In the genomic region with DNA sequence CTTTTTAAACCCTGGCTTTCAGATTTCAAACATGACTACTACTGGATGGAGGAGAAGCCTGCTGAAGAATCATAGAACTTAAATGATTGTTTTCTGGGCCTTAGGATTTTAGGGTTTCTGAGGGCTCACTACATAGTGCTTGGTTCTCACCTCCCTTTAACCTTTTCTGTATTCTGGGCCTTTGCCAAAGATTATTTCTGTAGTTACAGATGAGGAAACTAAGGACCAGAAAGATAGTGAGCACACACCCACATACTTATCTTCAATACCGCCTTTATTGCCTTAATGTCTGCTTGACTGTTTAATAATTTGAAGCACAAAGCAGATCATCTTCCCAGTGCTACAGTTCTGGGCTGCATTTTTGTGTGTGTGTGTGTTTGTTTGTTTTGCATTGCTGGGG, we compare ENCODE assay signal across 8 mouse cellular contexts. TPM values are rescaled to one million over a fixed set of nuclear protein-coding genes. Genes with fewer than 3 reads are reported as not detected.
A peak's percentile ranks its signal among the peaks of the same experiment; 100 is the strongest.
DNase-seq lines count a peak whose midpoint lies in the region; ATAC-seq and TF ChIP-seq lines count a peak whose summit lies in the region.
"Had no signal": no experiment of that assay in that cellular context is flagged by ENCODE, and none has a peak within 500 bp of the region (broad histone marks: within the 10 kb centered on the region; RNA-seq: fewer than 3 reads in every experiment).

No protein-coding gene starts in this region.

- H3K4me3 ChIP-seq in testis, adult 2 months (ENCODE audit: control insufficient read depth, low read depth, low read length) = peak overlapping the region; percentile 57; the same call in 1 of the 2 replicates
- H3K4me3 ChIP-seq in forebrain, embryonic 11.5 days (ENCODE audit: low read depth, low read length) = peak overlapping the region; percentile 93
- H3K4me3 ChIP-seq in liver, embryonic 12.5 days = peak overlapping the region; percentile 85

- H3K27ac ChIP-seq in testis, adult 2 months (ENCODE audit: control insufficient read depth, insufficient read depth, low read depth, low read length) = no peak overlapping the region
- no peak overlapping the region for H3K27ac ChIP-seq in forebrain, embryonic 11.5 days (ENCODE audit: low read depth, low read length)
- H3K27ac ChIP-seq in liver, embryonic 12.5 days = peak overlapping the region; percentile 98

- H3K4me2 ChIP-seq in forebrain, embryonic 11.5 days (ENCODE audit: low read depth, low read length, severe bottlenecking) = peak overlapping the region; percentile 67
- peak overlapping the region; percentile 86 for H3K4me2 ChIP-seq in liver, embryonic 12.5 days

- no peak for ATAC-seq in forebrain, embryonic 11.5 days (replicated peaks; ENCODE audit: low FRiP score)
- no peak for ATAC-seq in liver, embryonic 12.5 days

- no peak for TF ChIP-seq CTCF in testis, adult 2 months (IDR thresholded peaks at IDR 0.05; ENCODE audit: control insufficient read depth, insufficient read depth, insufficient replicate concordance, low read depth, low read length)

- H3K27me3 ChIP-seq in testis, adult 2 months (ENCODE audit: control insufficient read depth, insufficient read depth, low read length) = no peaks in the 10 kb centered on the region
- no peaks in the 10 kb centered on the region for H3K27me3 ChIP-seq in forebrain, embryonic 11.5 days (ENCODE audit: control insufficient read depth, insufficient read depth, low read length)
- H3K27me3 ChIP-seq in liver, embryonic 12.5 days (replicated peaks) = no peaks in the 10 kb centered on the region

- no peak for TF ChIP-seq POLR2A in testis, adult 2 months (IDR thresholded peaks at IDR 0.05; ENCODE audit: control insufficient read depth, low read depth, low read length)

- H3K4me1 ChIP-seq in testis, adult 2 months (ENCODE audit: control insufficient read depth, insufficient read depth, low read length) = no peaks in the 10 kb centered on the region
- H3K4me1 ChIP-seq in forebrain, embryonic 11.5 days (replicated peaks; ENCODE audit: control insufficient read depth, insufficient read depth, low read length) = peaks cover 4% of the 10 kb centered on the region; the same call in 1 of the 2 replicates
- H3K4me1 ChIP-seq in liver, embryonic 12.5 days = peaks cover 48% of the 10 kb centered on the region

- H3K9me3 ChIP-seq in forebrain, embryonic 11.5 days (ENCODE audit: control insufficient read depth, low read length) = no peaks in the 10 kb centered on the region
- no peaks in the 10 kb centered on the region for H3K9me3 ChIP-seq in liver, embryonic 12.5 days (replicated peaks)

- WGBS in forebrain, embryonic 11.5 days = 65% methylated on average over 1 of the region's 1 CpGs
- WGBS in liver, embryonic 12.5 days (ENCODE audit: insufficient replicate concordance) = 0% methylated on average over 1 of the region's 1 CpGs

- intact Hi-C loops in left cerebral cortex, postnatal 14 days (cut with DNase I) = no loop called here

- no peak for DNase-seq in testis, postnatal 14 days (ENCODE audit: low spot score)
- DNase-seq in forebrain, embryonic 11.5 days (ENCODE audit: low spot score) = no peak
- DNase-seq in spleen, adult 18-20 months = no peak
- no peak for DNase-seq in left cerebral cortex, postnatal 14 days (ENCODE audit: low spot score in 2 of 2)
- no peak for DNase-seq in layer of hippocampus, adult 11-12 months (ENCODE audit: low spot score)
- DNase-seq: cerebellum, postnatal 36 days had no signal

- H3K9ac ChIP-seq in forebrain, embryonic 11.5 days (ENCODE audit: low read length) = peak overlapping the region; percentile 96; the same call in 1 of the 2 replicates
- peak overlapping the region; percentile 98 for H3K9ac ChIP-seq in liver, embryonic 12.5 days

- no peaks in the 10 kb centered on the region for H3K36me3 ChIP-seq in testis, adult 2 months (ENCODE audit: control insufficient read depth, insufficient read depth, low read length)
- H3K36me3 ChIP-seq in forebrain, embryonic 11.5 days (ENCODE audit: control insufficient read depth, insufficient read depth, low read length) = no peaks in the 10 kb centered on the region
- no peaks in the 10 kb centered on the region for H3K36me3 ChIP-seq in liver, embryonic 12.5 days

RNA-seq across cellular contexts. Expression of a gene that starts 5.2 kb away (rescaled TPM):
- 204 and 252 TPM in 2 replicates for polyA plus RNA-seq in testis, adult 2 months (2012; rRNA removed)
- polyA plus RNA-seq in forebrain, embryonic 11.5 days (2014; fragmentation: Nextera tagmentation; extraction: Ambion mirVana) = 59.5 and 78.3 TPM in 2 replicates
- 47.3 and 52.6 TPM in 2 replicates for polyA plus RNA-seq in liver, embryonic 12.5 days (2016; fragmentation: Nextera tagmentation; extraction: Ambion mirVana)
- total RNA-seq in left cerebral cortex, postnatal 14 days (2021) = 100 to 1,000 TPM; 265 to 266 TPM
